Mouse (Mus musculus): ENCODE measurements at regions not wholly inside any gene's neighbourhood (a gene's known extent, or its start where the extent isn't known, plus 50 kb on each side); places are given as distances from the start of the nearest gene placed in this dataset.

DNA sequence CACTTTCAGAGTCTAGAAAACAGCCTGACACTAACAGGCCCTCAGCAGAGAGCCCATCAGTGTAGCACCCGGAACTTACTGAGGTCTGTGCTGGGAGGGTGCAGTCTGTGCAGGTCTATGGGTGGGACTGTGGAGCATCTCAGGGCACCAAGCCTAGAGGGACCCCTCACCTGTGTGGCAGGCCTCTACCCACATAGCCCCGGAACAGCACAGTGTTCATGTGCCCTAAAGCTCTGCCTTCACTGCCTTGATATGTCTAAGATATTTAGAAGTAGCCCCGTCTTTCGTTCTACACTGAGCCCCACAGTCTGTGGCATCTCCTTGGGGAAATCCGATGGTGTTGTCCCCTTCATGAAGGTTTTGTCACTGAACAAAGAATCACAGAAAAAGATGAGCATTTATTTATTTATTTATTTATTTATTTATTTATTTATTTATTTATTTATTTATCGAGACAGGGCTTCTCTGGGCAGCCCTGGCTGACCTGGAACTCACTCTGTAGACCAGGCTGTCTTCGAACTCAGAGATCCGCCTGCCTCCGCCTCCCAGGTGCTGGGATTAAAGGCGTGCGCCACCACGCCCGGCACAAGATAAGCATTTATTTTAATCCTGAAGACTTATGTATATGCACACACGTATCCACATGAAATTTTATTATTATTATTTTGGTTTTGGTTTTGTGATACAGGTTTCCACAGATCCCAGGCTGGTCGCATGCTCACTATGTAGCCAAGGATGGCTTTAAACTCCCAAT lies 55.2 kb upstream of the Parp11 start:
- Histone ChIP-seq H3K4me3 (ENCODE audit: insufficient read depth, poor library complexity, severe bottlenecking) (no peak overlapping the region), H3K36me3 (ENCODE audit: control insufficient read depth, insufficient read depth) (no peaks in the 10 kb centered on the region), H3ac (ENCODE audit: control insufficient read depth, insufficient read length, low read depth) (no peak overlapping the region), H3K27me3 (ENCODE audit: control insufficient read depth, insufficient read depth, insufficient read length) (no peaks in the 10 kb centered on the region), H3K79me2 (ENCODE audit: control insufficient read depth, insufficient read depth) (no peaks in the 10 kb centered on the region), H3K79me3 (ENCODE audit: low read depth) (no peaks in the 10 kb centered on the region)
- TF ChIP-seq MAX (IDR thresholded peaks at IDR 0.05) (no peak), USF1 (IDR thresholded peaks at IDR 0.05; ENCODE audit: low read depth) (no peak), FOSL1 (IDR thresholded peaks at IDR 0.05; ENCODE audit: insufficient read depth, low read length, poor library complexity, severe bottlenecking) (no peak), MYOD1 (IDR thresholded peaks at IDR 0.05; ENCODE audit: control insufficient read depth, insufficient read length, low read depth) (no peak), MYOG (IDR thresholded peaks at IDR 0.05; ENCODE audit: control insufficient read depth, extremely low read depth, insufficient read length) (no peak)

DNA sequence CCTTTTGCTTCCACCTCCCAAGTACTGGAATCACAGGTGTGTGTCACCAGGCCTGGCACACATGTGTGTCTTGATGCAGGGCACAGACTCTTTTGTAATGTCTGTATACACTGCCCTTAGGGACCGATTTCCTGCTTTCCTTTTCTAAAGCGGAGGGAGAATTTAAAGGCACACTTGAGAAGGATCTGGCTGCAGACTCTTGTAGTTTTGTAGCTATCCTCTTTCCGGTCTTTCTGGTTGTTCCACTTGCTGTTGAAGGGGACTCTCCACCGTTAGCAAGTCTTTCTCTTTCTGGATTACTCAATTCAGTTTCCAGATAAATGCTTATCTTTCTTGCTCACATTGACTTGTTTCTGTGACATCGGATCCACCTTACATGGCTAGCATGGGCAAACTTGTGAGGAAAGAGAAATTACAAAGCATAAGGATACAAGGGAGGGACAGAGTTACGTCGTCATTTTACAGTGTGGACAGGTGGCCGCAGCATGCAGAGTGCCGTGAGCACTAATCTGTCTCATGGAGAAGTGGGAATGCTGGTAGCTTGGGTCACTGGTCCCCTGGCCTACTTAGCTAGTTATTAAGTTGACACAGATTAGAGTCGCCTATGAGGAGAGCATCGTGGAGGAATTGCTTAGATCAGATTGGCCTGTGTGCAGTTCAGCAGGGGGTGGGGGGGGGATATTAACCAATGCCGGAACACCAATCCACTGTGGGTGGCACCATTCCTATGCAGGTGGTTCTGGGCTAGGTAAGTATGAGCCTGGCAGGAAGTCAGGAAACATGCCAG lies 54.4 kb upstream of the Parp11 start:
- TF ChIP-seq MAX (IDR thresholded peaks at IDR 0.05), result no peak
- TF ChIP-seq MYOG (IDR thresholded peaks at IDR 0.05; ENCODE audit: control insufficient read depth, extremely low read depth, insufficient read length), result no peak
- TF ChIP-seq CEBPB (IDR thresholded peaks at IDR 0.05; ENCODE audit: low read depth), result no peak
- TF ChIP-seq USF1 (IDR thresholded peaks at IDR 0.05; ENCODE audit: low read depth), result no peak
- TF ChIP-seq MYOD1 (IDR thresholded peaks at IDR 0.05; ENCODE audit: control insufficient read depth, insufficient read length, low read depth), result no peak
- no peak for TF ChIP-seq FOSL1 (IDR thresholded peaks at IDR 0.05; ENCODE audit: insufficient read depth, low read length, poor library complexity, severe bottlenecking)
- TF ChIP-seq CTCF (IDR thresholded peaks at IDR 0.05; ENCODE audit: control insufficient read depth, insufficient read depth, insufficient read length), result no peak
- Histone ChIP-seq H3K36me3 (ENCODE audit: control insufficient read depth, insufficient read depth) (no peaks in the 10 kb centered on the region), H3K4me3 (ENCODE audit: insufficient read depth, poor library complexity, severe bottlenecking) (no peak overlapping the region), H3ac (ENCODE audit: control insufficient read depth, insufficient read length, low read depth) (no peak overlapping the region), H3K27me3 (ENCODE audit: control insufficient read depth, insufficient read depth, insufficient read length) (no peaks in the 10 kb centered on the region), H3K79me3 (ENCODE audit: low read depth) (no peaks in the 10 kb centered on the region), H3K79me2 (ENCODE audit: control insufficient read depth, insufficient read depth) (no peaks in the 10 kb centered on the region)

DNA sequence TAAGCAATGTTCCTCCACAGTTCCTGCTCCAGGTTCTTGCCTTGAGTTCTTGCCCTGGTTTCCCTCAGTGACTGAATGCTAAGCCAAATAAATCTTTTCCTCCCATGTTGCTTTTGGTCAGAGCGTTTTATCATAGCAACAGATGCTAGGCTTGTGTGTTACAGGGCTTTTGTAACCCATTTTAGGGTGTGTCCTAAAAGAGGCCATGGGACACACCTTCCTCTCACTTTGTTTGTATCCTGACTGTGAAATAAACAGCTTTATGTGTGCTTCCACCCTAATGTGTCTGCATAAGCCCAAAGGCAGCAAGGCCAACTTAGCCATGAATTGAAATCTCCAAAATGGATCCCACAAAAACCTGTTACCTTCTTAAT lies 53.9 kb upstream of the Parp11 start:
- H3K27me3 ChIP-seq (ENCODE audit: control insufficient read depth, insufficient read depth, insufficient read length), result no peaks in the 10 kb centered on the region
- TF ChIP-seq CTCF (IDR thresholded peaks at IDR 0.05; ENCODE audit: control insufficient read depth, insufficient read depth, insufficient read length) (no peak), MAX (IDR thresholded peaks at IDR 0.05) (no peak), MYOG (IDR thresholded peaks at IDR 0.05; ENCODE audit: control insufficient read depth, extremely low read depth, insufficient read length) (no peak), USF1 (IDR thresholded peaks at IDR 0.05; ENCODE audit: low read depth) (no peak), CEBPB (IDR thresholded peaks at IDR 0.05; ENCODE audit: low read depth) (no peak), MYOD1 (IDR thresholded peaks at IDR 0.05; ENCODE audit: control insufficient read depth, insufficient read length, low read depth) (no peak), FOSL1 (IDR thresholded peaks at IDR 0.05; ENCODE audit: insufficient read depth, low read length, poor library complexity, severe bottlenecking) (no peak)
- H3K36me3 ChIP-seq (ENCODE audit: control insufficient read depth, insufficient read depth), result no peaks in the 10 kb centered on the region
- H3K79me2 ChIP-seq (ENCODE audit: control insufficient read depth, insufficient read depth), result no peaks in the 10 kb centered on the region
- H3ac ChIP-seq (ENCODE audit: control insufficient read depth, insufficient read length, low read depth), result no peak overlapping the region
- no peak overlapping the region for H3K4me3 ChIP-seq (ENCODE audit: insufficient read depth, poor library complexity, severe bottlenecking)
- H3K79me3 ChIP-seq (ENCODE audit: low read depth), result no peaks in the 10 kb centered on the region

- H3K36me3 ChIP-seq (ENCODE audit: control insufficient read depth, insufficient read depth), result no peaks in the 10 kb centered on the region
- TF ChIP-seq MYOG (IDR thresholded peaks at IDR 0.05; ENCODE audit: control insufficient read depth, extremely low read depth, insufficient read length), result no peak
- TF ChIP-seq CTCF (IDR thresholded peaks at IDR 0.05; ENCODE audit: control insufficient read depth, insufficient read depth, insufficient read length), result no peak
- no peak for TF ChIP-seq MAX (IDR thresholded peaks at IDR 0.05)
- TF ChIP-seq FOSL1 (IDR thresholded peaks at IDR 0.05; ENCODE audit: insufficient read depth, low read length, poor library complexity, severe bottlenecking), result no peak
- no peak for TF ChIP-seq USF1 (IDR thresholded peaks at IDR 0.05; ENCODE audit: low read depth)
- TF ChIP-seq MYOD1 (IDR thresholded peaks at IDR 0.05; ENCODE audit: control insufficient read depth, insufficient read length, low read depth), result no peak
- no peak for TF ChIP-seq CEBPB (IDR thresholded peaks at IDR 0.05; ENCODE audit: low read depth)
- H3K4me3 ChIP-seq (ENCODE audit: insufficient read depth, poor library complexity, severe bottlenecking), result no peak overlapping the region
- H3ac ChIP-seq (ENCODE audit: control insufficient read depth, insufficient read length, low read depth), result no peak overlapping the region
- no peaks in the 10 kb centered on the region for H3K79me2 ChIP-seq (ENCODE audit: control insufficient read depth, insufficient read depth)
- H3K79me3 ChIP-seq (ENCODE audit: low read depth), result no peaks in the 10 kb centered on the region
- peaks cover 3% of the 10 kb centered on the region for H3K27me3 ChIP-seq (ENCODE audit: control insufficient read depth, insufficient read depth, insufficient read length)
Observed at GRCm38 (mm10) chr6:127393907-127394600, 52.6 kb upstream of the Parp11 start.
